In the genomic region with DNA sequence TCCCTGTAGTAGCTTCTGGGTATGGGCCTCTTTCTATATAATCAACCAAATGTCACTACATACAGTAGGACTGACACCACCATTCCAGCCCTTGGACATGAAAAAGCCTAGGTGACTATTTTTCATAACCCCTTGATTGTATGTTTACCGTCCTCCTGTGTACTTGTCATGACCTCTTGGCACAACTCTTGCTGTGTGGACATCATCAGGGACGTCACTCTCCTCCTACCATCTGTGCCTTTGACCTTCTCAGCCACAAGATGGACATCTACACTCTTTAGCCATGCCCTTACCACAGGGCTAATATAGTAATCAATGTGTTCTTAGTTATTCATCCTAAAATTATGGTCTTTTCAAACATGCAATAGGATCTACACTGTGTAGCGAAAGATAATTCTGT, we compare ENCODE assay signal across 30 mouse cellular contexts.
"Had no signal": no experiment of that assay in that cellular context is flagged by ENCODE, and none has a peak within 500 bp of the region (broad histone marks: within the 10 kb centered on the region; RNA-seq: fewer than 3 reads in every experiment).

No protein-coding gene starts in this region.

- H3K4me3 ChIP-seq: left cerebral cortex, adult 2 months; limb, embryonic 10.5 days; limb, embryonic 12.5 days; limb, embryonic 13.5 days; limb, embryonic 15.5 days; liver, embryonic 13.5 days; liver, embryonic 15.5 days; lung, embryonic 15.5 days; megakaryocyte, embryonic 14.5 days; midbrain, embryonic 10.5 days; midbrain, embryonic 12.5 days; midbrain, embryonic 13.5 days; midbrain, embryonic 15.5 days; myocyte; neural tube, embryonic 12.5 days had no signal

- H3K9ac ChIP-seq: limb, embryonic 12.5 days; limb, embryonic 13.5 days; limb, embryonic 15.5 days; liver, embryonic 13.5 days; liver, embryonic 14.5 days; liver, embryonic 15.5 days; lung, embryonic 14.5 days; lung, embryonic 15.5 days; midbrain, embryonic 12.5 days; midbrain, embryonic 13.5 days; midbrain, embryonic 15.5 days; neural tube, embryonic 12.5 days had no signal

- DNase-seq: left cerebral cortex, postnatal 4 days; liver; liver, embryonic 13.5 days; lung, adult 18-20 months; lung, adult 2 months; lung, embryonic 14.5 days; lung, postnatal 10 days; lung, postnatal 14 days; lung, postnatal 36 days; lung, postnatal 4 days; midbrain, embryonic 14.5 days had no signal

- H3K27me3 ChIP-seq: limb, embryonic 12.5 days; limb, embryonic 13.5 days; limb, embryonic 15.5 days; liver, embryonic 13.5 days; liver, embryonic 15.5 days; lung, embryonic 15.5 days; megakaryocyte, embryonic 14.5 days; midbrain, embryonic 12.5 days; midbrain, embryonic 13.5 days; midbrain, embryonic 15.5 days; neural tube, embryonic 12.5 days had no signal

- H3K4me1 ChIP-seq: liver, embryonic 13.5 days; liver, embryonic 15.5 days; lung, embryonic 15.5 days; megakaryocyte, embryonic 14.5 days; midbrain, embryonic 10.5 days; midbrain, embryonic 12.5 days; midbrain, embryonic 13.5 days; midbrain, embryonic 15.5 days; neural tube, embryonic 12.5 days had no signal

- H3K9me3 ChIP-seq: limb, embryonic 10.5 days; limb, embryonic 12.5 days; limb, embryonic 13.5 days; limb, embryonic 15.5 days; liver, embryonic 13.5 days; liver, embryonic 15.5 days; lung, embryonic 15.5 days; midbrain, embryonic 10.5 days; midbrain, embryonic 12.5 days; midbrain, embryonic 13.5 days; midbrain, embryonic 15.5 days; neural tube, embryonic 12.5 days had no signal

- ATAC-seq: lung, postnatal 0 days; midbrain, embryonic 13.5 days; midbrain, embryonic 15.5 days; midbrain, embryonic 16.5 days had no signal

- H3K36me3 ChIP-seq: limb, embryonic 10.5 days; limb, embryonic 12.5 days; limb, embryonic 13.5 days; limb, embryonic 15.5 days; liver, embryonic 13.5 days; liver, embryonic 15.5 days; lung, embryonic 15.5 days; midbrain, embryonic 10.5 days; midbrain, embryonic 12.5 days; midbrain, embryonic 13.5 days; midbrain, embryonic 15.5 days; neural tube, embryonic 12.5 days had no signal

- H3K27ac ChIP-seq: left cerebral cortex, adult 2 months; limb, embryonic 10.5 days; limb, embryonic 12.5 days; limb, embryonic 13.5 days; limb, embryonic 15.5 days; liver, embryonic 13.5 days; liver, embryonic 14.5 days; liver, embryonic 15.5 days; lung, embryonic 15.5 days; macrophage; midbrain, embryonic 10.5 days; midbrain, embryonic 12.5 days; midbrain, embryonic 13.5 days; midbrain, embryonic 15.5 days; neural tube, embryonic 12.5 days had no signal

- H3K4me2 ChIP-seq: limb, embryonic 12.5 days; limb, embryonic 13.5 days; limb, embryonic 15.5 days; liver, embryonic 13.5 days; liver, embryonic 15.5 days; lung, embryonic 14.5 days; lung, embryonic 15.5 days; midbrain, embryonic 11.5 days; midbrain, embryonic 12.5 days; midbrain, embryonic 13.5 days; midbrain, embryonic 15.5 days; neural tube, embryonic 12.5 days had no signal
